Mouse (Mus musculus): ENCODE results near the gene Trap1.

DNA sequence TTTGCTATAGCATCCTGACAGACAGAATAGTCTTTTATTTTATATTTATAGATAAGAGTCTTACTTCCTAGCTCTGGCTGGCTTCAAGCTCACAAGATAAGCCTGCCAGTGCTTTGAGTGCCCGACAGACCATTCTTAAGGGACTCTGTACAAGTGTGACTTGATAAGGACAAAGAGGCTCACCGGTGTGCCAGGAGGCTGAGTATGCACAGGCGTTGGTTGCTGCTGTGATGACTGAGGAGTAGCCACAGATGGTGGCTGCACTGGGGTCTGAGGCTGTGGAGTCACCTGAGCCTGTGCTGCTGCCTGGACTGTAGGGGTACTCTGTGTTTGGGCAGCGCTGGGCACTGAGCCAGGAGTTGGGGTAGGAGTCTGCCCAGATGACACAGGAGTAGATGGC, 39.4 kb upstream of the Trap1 start:
- TF ChIP-seq CTCF (IDR thresholded peaks at IDR 0.05; ENCODE audit: low read depth) = no peak
- TF ChIP-seq EP300 (optimal IDR thresholded peaks at IDR 0.05) = no peak

All from stomach, postnatal 0 days (tissue).